ENCODE assay signal across 9 mouse cellular contexts in the genomic region with DNA sequence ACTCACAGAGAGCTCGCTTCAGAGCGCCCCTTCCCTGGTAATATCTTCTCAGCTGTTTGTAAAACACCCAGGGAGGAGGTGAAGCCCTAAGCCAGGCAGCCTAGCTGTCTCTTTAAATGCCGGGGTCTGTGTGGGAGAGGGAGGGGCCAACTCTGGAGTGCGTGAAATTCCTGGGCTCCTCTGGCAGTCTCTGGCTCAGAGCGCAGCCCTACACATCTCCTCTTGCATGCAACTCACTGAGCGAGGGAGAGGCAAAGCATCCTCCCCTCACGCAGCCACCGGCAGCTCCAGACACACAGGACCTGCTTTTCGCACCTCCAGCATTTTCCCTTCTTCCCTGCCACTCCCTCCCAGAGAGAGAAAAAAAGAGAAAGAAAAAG. TPM values are rescaled to one million over a fixed set of nuclear protein-coding genes. Genes with fewer than 3 reads are reported as not detected.
A peak's percentile ranks its signal among the peaks of the same experiment; 100 is the strongest.
DNase-seq lines count a peak whose midpoint lies in the region; ATAC-seq and TF ChIP-seq lines count a peak whose summit lies in the region.
"Had no signal": no experiment of that assay in that cellular context is flagged by ENCODE, and none has a peak within 500 bp of the region (broad histone marks: within the 10 kb centered on the region; RNA-seq: fewer than 3 reads in every experiment).

A gene (plus strand): TSS at position 186 of the 380 bp plus-strand sequence.

- DNase-seq in adrenal gland, postnatal 10 days, result peak; percentile 23
- DNase-seq in adrenal gland, postnatal 25 days, result no peak
- peak; percentile 75 for DNase-seq in embryo, embryonic 9.5 days (ENCODE audit: extremely low spot score)
- DNase-seq in left cerebral cortex, adult 11 months (ENCODE audit: low spot score), result peak; percentile 77
- DNase-seq in midbrain, embryonic 11.5 days (ENCODE audit: low spot score, missing footprints), result peak; percentile 92
- peak; percentile 29 for DNase-seq in stomach, postnatal 0 days (ENCODE audit: low spot score)
- no peak for DNase-seq in urinary bladder, postnatal 25 days (ENCODE audit: low spot score)

- no peak for TF ChIP-seq CTCF in stomach, postnatal 0 days (IDR thresholded peaks at IDR 0.05; ENCODE audit: low read depth)

- peak within 1 kb of the TSS; percentile 56 for H3K4me2 ChIP-seq in hindbrain, embryonic 12.5 days (replicated peaks)
- peak within 1 kb of the TSS; percentile 64 for H3K4me2 ChIP-seq in midbrain, embryonic 11.5 days
- H3K4me2 ChIP-seq in stomach, postnatal 0 days (replicated peaks; ENCODE audit: low read depth), result peak within 1 kb of the TSS; percentile 21

- peak within 1 kb of the TSS; percentile 65 for H3K9ac ChIP-seq in hindbrain, embryonic 12.5 days
- peak within 1 kb of the TSS; percentile 22 for H3K9ac ChIP-seq in midbrain, embryonic 11.5 days (ENCODE audit: low read length)
- H3K9ac ChIP-seq in stomach, postnatal 0 days (ENCODE audit: low read length), result no peak within 1 kb of the TSS

- peak within 1 kb of the TSS; percentile 43 for H3K4me3 ChIP-seq in hindbrain, embryonic 12.5 days
- peak within 1 kb of the TSS; percentile 33 for H3K4me3 ChIP-seq in midbrain, embryonic 11.5 days (ENCODE audit: low read depth, low read length)
- H3K4me3 ChIP-seq in stomach, postnatal 0 days (ENCODE audit: low read depth, low read length), result no peak within 1 kb of the TSS
- H3K4me3 ChIP-seq: erythroblast, embryonic 14.5 days had no signal

- peaks cover 6% of the 10 kb centered on the region for H3K4me1 ChIP-seq in hindbrain, embryonic 12.5 days
- H3K4me1 ChIP-seq in midbrain, embryonic 11.5 days (ENCODE audit: control insufficient read depth, insufficient read depth, low read length), result no peaks in the 10 kb centered on the region
- H3K4me1 ChIP-seq in stomach, postnatal 0 days (replicated peaks; ENCODE audit: control insufficient read depth, insufficient read depth), result no peaks in the 10 kb centered on the region

- H3K9me3 ChIP-seq in hindbrain, embryonic 12.5 days (replicated peaks), result no peaks in the 10 kb centered on the region
- no peaks in the 10 kb centered on the region for H3K9me3 ChIP-seq in midbrain, embryonic 11.5 days (ENCODE audit: control insufficient read depth, low read length)
- no peaks in the 10 kb centered on the region for H3K9me3 ChIP-seq in stomach, postnatal 0 days (ENCODE audit: control insufficient read depth, low read length)

- ATAC-seq in hindbrain, embryonic 12.5 days (ENCODE audit: low FRiP score), result peak; percentile 94
- peak; percentile 97 for ATAC-seq in midbrain, embryonic 11.5 days (ENCODE audit: low FRiP score)
- ATAC-seq in stomach, postnatal 0 days (ENCODE audit: low FRiP score, low TSS enrichment), result no peak

- peak within 1 kb of the TSS; percentile 52; the same call in 1 of the 2 replicates for H3K27ac ChIP-seq in hindbrain, embryonic 12.5 days
- H3K27ac ChIP-seq in midbrain, embryonic 11.5 days (ENCODE audit: low read depth, low read length), result no peak within 1 kb of the TSS
- H3K27ac ChIP-seq in stomach, postnatal 0 days (replicated peaks), result no peak within 1 kb of the TSS

- H3K27me3 ChIP-seq in hindbrain, embryonic 12.5 days, result no peaks in the 10 kb centered on the region
- no peaks in the 10 kb centered on the region for H3K27me3 ChIP-seq in midbrain, embryonic 11.5 days (ENCODE audit: control insufficient read depth, insufficient read depth, low read length)
- no peaks in the 10 kb centered on the region for H3K27me3 ChIP-seq in stomach, postnatal 0 days (ENCODE audit: control insufficient read depth, insufficient read depth, low read length)

- H3K36me3 ChIP-seq in hindbrain, embryonic 12.5 days, result no peaks in the 10 kb centered on the region
- no peaks in the 10 kb centered on the region for H3K36me3 ChIP-seq in midbrain, embryonic 11.5 days (ENCODE audit: control insufficient read depth, insufficient read depth, low read length)
- no peaks in the 10 kb centered on the region for H3K36me3 ChIP-seq in stomach, postnatal 0 days (ENCODE audit: control insufficient read depth, insufficient read depth, low read length)

- WGBS in hindbrain, embryonic 12.5 days, result 1% methylated on average over 9 of the region's 9 CpGs
- WGBS in midbrain, embryonic 11.5 days, result under 1% methylated on average over 9 of the region's 9 CpGs
- WGBS in stomach, postnatal 0 days, result 2% methylated on average over 9 of the region's 9 CpGs

- TF ChIP-seq EP300 in stomach, postnatal 0 days (optimal IDR thresholded peaks at IDR 0.05), result no peak

RNA-seq across cellular contexts. Expression of the gene that starts here (rescaled TPM):
- under 1 TPM; 0.57 to 0.97 TPM for total RNA-seq in adrenal gland, postnatal 10 days (2021)
- total RNA-seq in adrenal gland, postnatal 25 days (2021), result 0.18 TPM in 1 of 2 replicates, not detected in the other
- polyA plus RNA-seq in hindbrain, embryonic 12.5 days (2016; fragmentation: Nextera tagmentation; extraction: Ambion mirVana), result 53.1 and 57.7 TPM in 2 replicates
- 16.9 and 20.9 TPM in 2 replicates for polyA plus RNA-seq in midbrain, embryonic 11.5 days (2014; fragmentation: Nextera tagmentation; extraction: Ambion mirVana)
- polyA plus RNA-seq in stomach, postnatal 0 days (2015; fragmentation: Nextera tagmentation; extraction: Ambion mirVana), result 1.0 and 1.1 TPM in 2 replicates
- polyA plus RNA-seq: erythroblast, embryonic 14.5 days had no signal

Comparison
In these comparisons a context has a peak if more than half of its experiments do, and no peak if none do; other contexts are left out.
1. Peak in DNase-seq in adrenal gland, postnatal 10 days; RNA of the gene not detected or under 1 TPM.
2. DNase-seq: peak in embryo, embryonic 9.5 days (single experiment), left cerebral cortex, adult 11 months (single experiment), midbrain, embryonic 11.5 days (single experiment) and stomach, postnatal 0 days (single experiment); none in adrenal gland, postnatal 25 days (single experiment) and urinary bladder, postnatal 25 days (single experiment).
3. Peak in every context shown above with its lines, with median percentiles within 50 percentile points of each other: H3K4me2 ChIP-seq.